21 mouse cellular contexts compared by ENCODE assay signal in the genomic region with DNA sequence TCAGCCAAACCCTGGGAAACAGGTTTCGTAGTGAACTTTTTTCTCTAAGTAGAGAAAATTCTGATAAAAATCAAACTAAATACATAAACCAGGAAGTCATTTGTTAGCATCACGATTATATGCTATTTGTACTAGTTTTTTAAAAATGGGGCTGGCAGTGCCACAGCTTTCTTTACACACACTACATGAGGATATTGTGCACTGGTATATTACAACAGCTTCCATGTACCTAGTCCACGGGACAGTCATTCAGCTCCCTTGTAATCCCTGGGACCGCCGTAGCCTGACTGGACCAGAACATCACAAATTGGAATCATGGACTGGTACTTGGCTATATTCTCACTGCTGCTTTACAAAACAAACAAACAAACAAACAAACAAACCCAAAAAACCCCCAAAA.
"Had no signal": no experiment of that assay in that cellular context is flagged by ENCODE, and none has a peak within 500 bp of the region (broad histone marks: within the 10 kb centered on the region; RNA-seq: fewer than 3 reads in every experiment).

No protein-coding gene starts in this region.

- H3K36me3 ChIP-seq: limb, embryonic 10.5 days; liver, embryonic 12.5 days; liver, embryonic 15.5 days; neural tube, embryonic 13.5 days had no signal

- H3K9ac ChIP-seq: limb, embryonic 13.5 days; liver, embryonic 12.5 days; liver, embryonic 15.5 days; midbrain, embryonic 13.5 days; neural tube, embryonic 13.5 days had no signal

- H3K4me1 ChIP-seq: megakaryocyte, embryonic 14.5 days had no signal

- H3K27ac ChIP-seq: kidney, postnatal 0 days; layer of hippocampus, adult 2 months; limb, embryonic 10.5 days; limb, embryonic 13.5 days; liver, embryonic 12.5 days; liver, embryonic 15.5 days; midbrain, embryonic 13.5 days; neural tube, embryonic 13.5 days had no signal

- H3K4me2 ChIP-seq: limb, embryonic 13.5 days; liver, embryonic 12.5 days; liver, embryonic 15.5 days; midbrain, embryonic 13.5 days; neural tube, embryonic 13.5 days had no signal

- H3K27me3 ChIP-seq: limb, embryonic 13.5 days; liver, embryonic 12.5 days; liver, embryonic 15.5 days; megakaryocyte, embryonic 14.5 days; midbrain, embryonic 13.5 days; neural tube, embryonic 13.5 days had no signal

- H3K9me3 ChIP-seq: limb, embryonic 10.5 days; limb, embryonic 13.5 days; liver, embryonic 12.5 days; liver, embryonic 15.5 days; midbrain, embryonic 13.5 days; neural tube, embryonic 13.5 days had no signal

- H3K4me3 ChIP-seq: layer of hippocampus, adult 2 months; limb, embryonic 10.5 days; limb, embryonic 13.5 days; liver, embryonic 12.5 days; liver, embryonic 15.5 days; megakaryocyte, embryonic 14.5 days; midbrain, embryonic 13.5 days; myocyte; neural tube, embryonic 13.5 days had no signal

- DNase-seq: kidney, adult 2 months; kidney, postnatal 25 days; layer of hippocampus, adult 9-11 months; liver; lung, adult 18-20 months; lung, postnatal 10 days; retina, postnatal 1 day; right cerebral cortex, postnatal 25 days; thymus, adult 18-20 months; thymus, postnatal 36 days had no signal

- ATAC-seq: liver, embryonic 12.5 days; midbrain, embryonic 13.5 days; midbrain, embryonic 16.5 days had no signal
